Mouse (Mus musculus): ENCODE measurements around the gene Chst14.

The Chst14 gene

DNA sequence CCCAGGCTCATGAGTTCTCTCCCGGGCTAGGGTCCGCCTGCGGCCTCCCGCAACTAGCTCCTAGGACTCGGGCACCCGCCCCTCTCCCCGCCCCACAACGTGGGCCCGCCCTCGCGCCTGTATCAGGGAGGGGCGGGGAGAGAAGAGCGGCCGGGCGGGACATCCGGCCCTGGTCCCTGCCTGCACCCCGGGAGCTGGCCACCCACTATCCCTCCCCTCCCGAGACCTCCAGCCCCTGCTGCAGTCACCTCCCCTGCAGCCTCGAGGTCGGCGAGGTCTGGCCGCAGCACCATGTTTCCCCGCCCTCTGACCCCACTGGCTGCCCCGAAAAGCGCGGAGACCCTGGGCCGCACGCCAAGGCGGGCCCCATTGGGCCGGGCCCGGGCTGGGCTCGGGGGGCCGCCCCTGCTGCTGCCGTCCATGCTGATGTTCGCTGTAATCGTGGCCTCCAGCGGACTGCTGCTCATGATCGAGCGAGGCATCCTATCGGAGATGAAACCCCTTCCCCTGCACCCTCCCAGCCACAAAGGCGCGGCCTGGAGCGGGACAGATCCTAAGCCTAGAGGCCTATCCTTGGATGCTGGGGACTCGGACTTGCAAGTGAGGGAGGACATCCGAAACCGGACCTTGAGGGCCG is at the start of gene Chst14:
Chst14 (plus strand) TSS at position 136 of the 637 bp plus-strand sequence.
- DNase-seq, result peak; percentile 68

DNA sequence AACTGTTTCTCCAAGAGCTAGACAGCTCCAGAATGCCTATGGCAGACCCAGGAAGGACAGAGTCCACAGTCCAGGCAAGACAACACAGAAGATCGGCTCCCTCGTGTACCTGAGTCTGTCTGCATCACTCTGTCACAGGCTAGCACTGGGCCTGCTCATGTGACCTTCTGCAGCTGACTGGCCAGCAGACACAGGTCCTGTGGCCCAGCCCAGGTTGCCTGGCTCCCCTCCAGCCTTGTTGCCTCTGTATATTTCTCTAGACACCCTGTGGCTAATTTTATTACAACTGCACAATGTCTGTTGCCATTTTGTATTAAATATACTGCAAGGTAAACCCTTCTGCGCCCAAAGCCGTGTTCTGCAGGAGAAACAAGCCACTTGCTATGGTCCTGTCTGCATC is 45.3 kb upstream of the Chst14 start:
- DNase-seq, result no peak

DNA sequence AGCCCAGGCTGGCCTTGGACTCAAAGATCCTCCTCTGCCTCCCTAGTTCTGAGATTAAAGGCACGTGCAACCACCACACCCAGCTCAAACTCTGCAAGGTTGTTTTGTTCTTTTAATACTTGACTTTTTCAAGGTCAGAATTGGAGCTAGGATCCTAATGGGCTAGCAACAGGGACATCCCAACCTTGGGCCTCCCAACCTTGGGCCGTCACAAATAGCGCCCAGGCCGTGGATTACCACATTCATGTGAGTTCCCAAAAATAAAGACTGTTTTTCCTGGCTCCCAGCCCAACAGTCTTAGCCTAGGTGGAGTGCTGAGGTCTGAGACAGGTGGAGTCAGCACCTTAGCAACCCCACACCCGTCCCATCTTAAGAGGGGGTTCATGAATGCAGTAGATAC is 44.3 kb upstream of the Chst14 start:
- DNase-seq, result no peak

DNA sequence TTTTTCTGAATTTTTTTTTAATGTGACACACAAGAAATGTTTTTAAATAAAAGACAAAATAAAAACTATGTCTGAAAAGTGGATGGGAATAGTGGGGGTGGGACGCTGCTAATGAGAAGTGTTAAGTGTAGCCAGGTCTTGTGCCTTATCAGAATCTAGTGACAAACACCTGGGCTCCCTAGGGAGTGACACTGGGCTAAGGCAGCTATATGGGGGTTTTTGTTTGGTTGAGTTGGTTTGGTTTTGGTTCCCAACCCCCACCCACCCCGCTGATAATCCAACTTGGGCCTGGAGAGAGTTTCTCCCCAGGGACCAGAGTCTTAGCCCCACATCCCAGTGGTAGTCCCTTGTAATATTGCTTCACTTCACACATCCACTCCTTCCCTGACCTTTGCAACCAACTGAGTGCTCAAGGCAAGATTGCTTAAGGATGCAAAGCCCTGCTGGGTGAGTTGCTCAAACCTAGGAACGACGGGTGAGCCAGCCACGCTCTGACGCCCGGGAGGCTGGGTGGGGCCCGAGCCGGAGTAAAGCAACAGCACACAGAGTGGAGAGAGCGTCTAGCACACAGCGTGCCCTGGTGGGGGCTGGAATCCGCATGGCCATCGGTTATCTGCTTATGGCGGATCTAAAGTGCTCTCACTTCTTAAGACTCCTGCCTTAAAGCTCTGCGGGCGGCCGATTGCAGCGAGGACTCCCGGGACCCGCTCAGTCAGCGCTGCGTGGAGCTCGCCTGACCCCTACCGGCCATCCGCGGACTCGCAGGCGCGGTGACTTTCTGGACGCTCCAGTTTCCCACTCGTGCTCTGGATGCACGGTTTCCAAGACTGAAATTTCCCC is 43.2 kb upstream of the Chst14 start:
- peak; percentile 69 for DNase-seq

DNA sequence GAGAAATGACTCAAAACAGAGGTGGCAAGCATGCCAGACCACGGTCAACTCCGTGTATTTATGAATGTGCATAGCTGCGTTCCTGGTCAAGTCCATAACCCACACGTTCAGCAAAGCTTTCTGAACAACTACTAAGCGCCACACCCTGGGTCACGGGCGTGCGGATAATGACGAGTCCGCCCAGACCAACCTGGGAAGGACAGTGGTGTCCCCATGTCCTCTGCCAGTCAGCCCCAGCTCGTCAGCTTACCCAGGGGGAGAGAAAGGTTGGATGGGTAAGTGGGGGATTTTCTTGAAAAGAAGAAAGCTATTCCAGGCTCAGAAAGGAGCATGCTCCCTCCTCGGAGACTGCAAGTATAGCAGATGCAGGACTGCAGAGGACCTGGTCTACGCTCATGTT is 38.9 kb upstream of the Chst14 start:
- no peak for DNase-seq

DNA sequence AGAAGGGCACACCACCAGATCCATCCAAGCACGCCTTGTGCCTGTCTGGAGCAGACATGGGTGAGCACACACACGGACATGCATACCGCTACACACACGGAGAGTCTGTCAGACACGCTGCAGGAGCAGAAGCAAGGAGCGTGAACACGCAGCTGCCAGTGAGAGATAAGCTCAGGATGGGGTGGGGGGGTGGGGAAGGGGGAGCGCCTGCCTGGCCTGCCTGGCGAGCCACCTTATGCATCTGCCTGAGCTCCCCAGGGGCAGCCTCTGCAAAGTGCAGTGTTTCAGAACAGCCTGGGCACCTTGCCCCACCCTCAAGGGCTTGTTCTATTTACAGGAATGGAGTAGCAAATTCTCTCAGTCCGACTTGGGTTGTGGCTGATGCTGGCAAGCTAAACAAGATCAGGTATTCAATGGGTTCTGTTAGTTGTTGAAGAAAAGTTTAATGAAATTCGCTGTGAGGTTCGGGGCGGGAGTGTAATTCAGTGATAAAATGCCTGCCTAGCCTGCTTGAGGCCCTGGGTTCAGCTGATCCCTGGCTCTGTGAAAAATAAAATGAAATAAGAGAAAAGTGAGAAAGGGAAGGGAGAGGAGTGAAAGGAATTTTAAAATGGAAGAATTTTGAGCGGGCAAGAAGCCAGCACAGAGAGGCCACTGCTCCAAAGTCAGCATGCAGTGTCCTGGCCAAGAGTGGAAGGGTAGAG is 38.3 kb upstream of the Chst14 start:
- no peak for DNase-seq

DNA sequence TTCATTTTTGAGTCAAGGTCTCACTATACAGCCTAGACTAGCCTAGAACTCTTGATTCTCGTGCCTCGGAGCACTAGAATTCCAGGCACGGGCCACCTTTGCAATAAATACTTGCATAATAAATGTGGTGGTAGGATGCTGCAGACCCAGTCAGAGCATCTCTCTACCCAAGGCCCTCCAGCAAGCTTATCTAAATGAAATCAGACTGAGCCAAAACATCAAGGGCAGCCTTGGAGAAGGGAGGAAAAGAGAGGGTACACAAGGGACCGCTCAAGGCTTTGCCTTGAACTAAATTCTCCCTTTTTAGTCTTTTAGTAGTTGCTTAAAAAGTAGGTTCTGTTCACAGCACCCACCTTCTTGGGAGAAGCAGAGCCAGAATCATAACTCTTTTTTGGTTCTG is 35.1 kb upstream of the Chst14 start:
- DNase-seq, result no peak

DNA sequence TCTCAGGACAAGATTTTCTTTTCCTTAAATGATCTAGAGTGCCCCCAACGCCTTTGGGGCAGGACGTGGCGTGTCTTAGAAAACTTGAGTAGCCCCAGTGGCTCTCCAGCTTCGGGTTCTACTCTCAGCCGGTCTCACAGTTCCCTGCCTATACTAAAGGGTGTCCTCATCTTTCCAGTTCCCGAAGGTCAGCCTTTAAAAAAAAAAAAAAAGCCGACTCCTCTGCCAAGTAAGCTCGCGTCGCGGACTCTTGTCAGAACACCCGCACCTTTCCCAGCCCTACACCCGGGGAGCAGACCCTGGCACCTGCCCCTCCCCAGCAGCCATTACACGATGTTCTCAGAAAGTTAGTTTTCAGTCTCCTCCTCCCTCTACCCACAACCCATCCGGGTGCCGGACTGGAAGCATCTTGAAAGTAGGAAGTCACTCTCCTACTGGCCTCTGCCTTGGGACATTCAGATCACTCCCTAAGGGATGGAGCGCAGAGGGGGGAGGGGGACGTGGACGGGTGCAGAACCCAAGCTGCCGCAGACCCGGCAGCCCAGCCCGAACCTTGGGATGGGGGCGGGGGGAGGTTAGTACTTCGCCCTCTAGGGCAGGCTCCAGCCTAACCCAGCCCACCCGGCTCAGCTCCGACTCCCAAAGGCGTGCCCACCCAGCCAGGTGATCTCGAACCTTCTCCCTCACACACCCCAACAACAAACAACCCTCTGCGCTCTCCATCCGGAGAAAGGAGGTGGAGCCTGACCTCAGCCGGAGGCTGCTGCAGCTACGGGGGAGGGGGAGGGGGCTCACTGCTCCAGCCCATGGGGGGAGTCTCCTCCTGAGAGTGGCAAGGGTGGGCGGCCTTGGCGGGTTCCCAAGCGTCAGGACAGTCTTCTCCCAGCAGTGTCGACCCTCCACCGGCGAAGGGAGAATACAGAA is 30.0 kb upstream of the Chst14 start:
- peak; percentile 74 for DNase-seq

DNA sequence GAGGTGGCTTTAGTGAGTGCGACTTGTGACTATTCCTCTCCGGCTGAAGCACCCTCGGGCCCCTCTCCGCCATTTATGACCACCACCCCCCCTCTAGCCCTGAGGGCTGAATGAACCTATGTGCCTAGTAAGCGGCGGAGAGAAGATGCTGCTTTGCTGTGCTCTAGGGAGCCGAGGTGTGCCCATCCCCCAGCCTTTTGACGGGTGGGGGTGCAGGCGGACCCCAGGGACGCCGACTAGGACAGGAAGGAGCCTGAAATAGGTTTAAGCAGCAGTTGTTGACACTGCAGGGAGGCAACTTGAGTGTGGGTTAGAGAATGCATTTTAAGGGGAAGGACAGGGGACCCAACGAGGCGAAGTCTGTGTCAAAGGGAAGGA is 29.4 kb upstream of the Chst14 start:
- DNase-seq, result no peak

DNA sequence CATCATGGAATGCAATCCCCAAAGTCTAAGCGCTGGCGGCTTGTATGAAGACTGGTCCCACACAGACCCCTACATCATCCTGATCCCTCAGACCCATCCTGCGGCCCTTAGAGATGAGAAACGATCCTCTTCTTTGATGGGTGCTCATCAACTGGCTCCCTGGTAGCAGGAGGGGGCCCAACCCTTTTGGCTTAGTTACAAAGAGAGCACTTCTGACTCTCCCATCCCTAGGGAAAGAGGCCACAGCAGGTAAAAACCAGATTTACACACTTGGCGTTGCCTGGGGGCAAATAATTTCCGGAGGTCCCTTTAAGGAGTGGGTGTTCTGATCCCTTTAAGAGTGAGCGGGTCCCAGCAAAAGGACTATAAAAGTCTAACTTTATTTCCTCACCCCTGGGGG is 28.9 kb upstream of the Chst14 start:
- no peak for DNase-seq

DNA sequence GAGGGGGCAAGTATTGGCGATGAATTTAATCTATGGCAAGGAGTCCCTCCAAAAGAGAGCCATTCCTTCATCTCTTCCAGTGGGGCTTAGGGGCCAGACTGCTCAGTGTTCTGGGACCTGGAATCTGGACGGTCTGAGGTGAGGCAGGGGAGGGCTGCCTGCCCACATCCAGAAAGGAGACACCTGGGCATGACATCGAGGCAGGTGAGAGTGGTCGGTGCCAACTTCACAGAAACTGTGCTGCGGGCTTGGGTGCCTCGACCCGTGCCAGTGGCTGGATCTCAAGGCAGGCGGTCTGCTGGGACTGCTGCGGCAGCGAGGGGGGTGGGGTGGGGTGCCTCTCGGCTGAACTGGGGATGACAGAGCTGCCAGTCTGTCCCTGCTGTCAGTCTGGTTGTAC is 28.5 kb upstream of the Chst14 start:
- no peak for DNase-seq

DNA sequence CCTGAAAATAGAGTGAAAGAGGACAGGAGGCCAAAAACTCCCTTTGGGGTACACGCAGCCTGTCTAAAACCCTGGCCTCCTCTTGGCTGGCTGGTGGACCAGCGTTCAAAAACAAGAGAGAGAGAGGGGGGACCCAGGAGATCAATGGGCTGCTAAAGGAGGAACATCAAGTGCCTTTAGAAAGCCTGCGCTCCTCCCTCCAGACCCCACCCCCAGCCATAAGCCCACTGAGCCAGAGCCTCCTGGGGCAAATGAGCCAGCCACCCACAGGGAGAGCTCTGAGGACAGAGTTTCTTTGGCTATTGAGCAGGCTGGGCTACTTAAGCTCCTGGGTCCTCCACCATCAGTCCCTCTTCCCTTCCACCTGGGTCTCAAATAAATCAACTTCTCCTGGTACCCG is 27.5 kb upstream of the Chst14 start:
- DNase-seq, result no peak

DNA sequence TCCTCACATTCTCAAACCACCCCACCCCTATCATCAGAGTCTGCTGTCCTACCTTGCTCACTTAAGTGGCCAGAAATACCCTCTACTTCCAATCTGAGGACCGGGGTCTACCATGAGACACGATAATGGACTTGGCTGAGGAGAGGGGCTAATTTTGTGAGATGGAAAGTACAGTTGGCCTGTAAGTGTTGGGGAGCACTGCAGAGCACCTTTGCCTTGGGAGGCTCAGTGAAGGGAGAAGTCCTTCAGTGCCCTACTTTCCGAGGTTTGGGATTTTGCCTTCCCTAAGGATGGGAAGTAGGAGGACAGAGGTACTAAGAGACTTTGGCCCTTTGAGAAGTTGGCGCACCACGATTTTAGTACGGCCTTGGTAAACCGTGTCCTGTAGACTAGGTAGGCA is 27.0 kb upstream of the Chst14 start:
- DNase-seq, result no peak

DNA sequence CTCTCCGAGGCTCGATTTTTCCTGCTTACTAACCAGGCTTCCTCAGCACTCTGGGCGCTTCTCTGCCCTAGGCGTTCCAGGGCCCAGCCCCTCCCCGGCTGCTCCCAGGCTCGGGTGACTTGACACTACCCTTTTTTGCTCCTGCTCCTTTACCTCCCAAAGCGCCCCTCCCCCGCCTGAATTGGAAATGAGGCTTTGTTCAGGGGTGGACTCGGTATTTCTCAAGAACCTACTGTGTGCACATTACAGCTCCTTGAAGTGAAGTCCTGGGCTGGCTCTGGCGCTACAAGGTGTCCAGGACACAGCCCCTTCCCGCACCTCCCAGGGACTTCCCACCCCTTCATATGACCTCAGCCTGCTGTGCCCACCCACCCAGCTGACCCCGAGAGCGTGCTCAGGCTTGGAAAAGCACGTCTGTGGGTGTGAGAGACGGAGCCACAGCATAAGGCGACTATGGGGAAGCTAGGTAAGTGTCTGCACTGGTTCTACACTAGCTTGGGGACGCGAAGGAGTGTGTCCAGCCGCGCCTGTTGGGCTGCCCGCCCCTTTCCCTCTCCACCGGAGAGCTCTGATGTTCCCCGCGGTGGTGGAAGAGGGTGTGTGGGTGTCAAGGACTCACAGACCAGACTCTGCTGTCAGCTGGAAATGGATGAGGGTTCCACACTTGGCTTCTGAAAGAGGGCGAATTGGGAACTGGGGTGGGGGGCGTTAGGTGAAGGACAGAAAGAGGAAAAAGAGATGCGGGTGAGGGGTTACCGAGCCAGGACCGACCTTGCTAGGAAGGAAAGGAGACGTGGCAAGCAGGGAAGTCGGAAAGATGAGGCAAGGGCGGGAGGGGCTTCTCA is 26.1 kb upstream of the Chst14 start, which contains the start of gene Bahd1:
Bahd1 (plus strand) TSS at position 397 of the 845 bp plus-strand sequence.
- DNase-seq, result peak; percentile 70

DNA sequence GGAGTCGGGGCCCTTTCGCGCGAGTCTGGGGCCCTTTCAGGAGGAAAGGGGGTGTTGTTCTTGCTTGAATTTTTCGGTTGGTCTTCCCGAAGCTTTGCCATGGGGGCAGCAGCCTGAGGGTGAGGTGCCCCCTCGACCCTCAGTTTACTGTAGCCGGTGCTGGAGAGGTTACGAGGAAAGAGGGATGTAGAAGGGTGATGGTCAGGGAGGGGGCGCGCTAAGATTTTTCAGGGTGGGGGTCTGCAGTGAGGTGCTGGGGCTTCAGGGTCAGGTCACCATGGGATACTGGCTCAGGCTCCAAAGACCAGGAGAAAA is 25.5 kb upstream of the Chst14 start:
- no peak for DNase-seq

DNA sequence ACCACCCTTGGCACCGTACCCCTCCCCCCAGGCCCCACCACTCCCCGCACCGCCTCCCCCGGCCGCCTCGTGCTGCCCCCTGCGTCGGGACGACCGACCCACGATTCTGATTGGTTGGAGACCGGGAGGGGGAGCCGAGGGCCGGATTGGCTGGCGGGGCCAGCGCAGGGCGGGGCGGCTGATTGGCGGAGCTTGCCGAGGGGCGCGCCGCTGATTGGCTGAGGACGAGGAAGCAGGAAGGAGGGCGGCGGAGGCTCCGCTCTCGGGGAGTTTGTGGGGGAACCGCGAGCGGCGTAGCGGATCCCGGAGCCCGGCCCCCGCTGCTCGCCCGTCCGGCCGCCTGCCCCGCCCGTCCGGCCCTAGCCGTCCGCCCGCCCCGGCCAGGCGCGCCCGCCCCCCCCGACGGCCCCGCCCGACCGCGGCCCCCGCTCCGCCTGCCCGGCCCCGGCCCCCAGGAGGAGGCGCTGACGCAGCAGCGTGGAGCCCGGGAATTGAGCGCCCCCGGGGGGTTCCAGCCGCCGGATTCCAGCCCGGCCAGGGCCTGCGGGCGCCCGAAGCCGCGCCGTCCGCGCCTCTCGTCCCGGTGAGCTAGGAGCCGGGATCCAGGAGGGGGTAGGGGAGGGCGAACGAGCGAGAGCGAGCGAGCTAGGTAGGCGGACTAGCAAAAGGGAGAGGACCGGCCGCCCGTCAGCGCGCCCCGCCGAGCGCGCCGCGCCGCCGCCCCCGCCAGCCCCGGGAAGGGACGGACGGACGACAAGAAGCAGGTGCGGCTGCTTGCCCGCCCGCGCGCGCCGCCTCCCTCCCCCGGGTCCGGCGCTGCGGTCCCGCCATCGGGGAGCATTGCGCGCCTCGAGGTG is 24.9 kb upstream of the Chst14 start:
- peak; percentile 99 for DNase-seq

DNA sequence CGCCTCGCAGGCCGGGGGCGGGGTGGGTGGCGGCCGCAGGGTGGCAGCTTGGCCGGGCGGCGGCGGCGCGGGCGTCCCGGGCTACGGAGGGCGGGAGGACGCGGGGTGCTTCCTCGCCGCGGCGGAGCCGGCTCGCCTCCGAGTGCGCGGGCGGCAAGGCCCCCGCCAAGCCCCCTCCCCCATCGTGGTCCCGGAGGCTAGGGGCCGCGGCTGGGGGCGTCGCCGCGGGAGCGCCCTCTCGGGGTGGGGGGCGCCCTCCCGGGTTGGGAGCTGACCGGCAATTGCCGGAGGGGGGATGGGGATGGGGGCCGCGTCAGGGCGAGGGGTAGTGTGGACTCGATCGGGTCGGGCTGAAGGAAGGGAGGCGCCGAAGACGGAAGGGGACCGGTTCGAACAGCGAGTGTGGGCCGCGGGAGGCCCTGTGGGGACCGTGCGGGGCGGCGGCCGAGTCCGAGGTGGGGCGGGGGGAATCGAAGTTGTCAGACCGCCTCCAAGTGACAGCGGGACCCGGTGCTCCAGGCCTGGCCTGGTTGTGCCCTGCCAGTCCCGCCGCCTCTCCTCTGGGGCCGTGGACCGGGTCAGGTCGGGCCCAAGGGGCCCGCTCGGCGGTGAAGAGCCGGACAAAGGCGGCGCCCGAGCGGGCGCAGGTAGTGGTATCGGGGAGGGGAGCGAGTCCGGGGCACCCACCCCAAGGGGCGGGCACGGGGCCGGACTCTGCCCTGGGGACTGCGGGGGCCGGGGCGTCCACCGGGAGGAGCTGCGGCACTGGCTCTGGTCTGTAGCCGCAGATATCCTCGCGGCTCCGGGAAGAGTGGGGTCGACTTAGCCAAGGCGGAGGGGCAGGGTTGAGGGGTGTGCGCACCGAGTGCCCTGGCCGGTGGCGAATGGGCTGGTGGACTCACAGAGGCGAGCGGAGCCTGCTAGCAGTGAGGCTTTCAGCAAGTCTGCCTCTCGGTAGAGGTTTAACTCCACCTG is 24.0 kb upstream of the Chst14 start:
- DNase-seq, result peak; percentile 62

DNA sequence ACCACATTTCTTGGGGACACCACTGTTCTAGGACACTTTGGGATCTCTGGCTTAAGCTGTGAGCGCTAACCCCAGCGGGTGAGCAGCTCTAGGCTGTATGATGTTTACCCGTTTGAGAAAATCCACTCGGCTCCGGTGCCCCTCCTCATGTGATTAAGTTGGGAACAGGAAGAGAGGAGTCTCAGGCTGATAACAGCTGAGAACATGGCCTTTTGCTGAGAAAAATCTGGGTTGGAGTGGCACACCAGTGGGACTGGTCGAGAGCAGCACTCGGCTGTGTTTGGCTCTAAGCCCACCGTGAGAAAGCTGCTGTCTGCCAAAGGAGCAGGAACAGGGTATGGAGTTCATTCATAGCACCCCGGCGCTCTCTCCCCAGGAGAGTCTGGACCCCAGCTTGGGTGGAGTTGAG is 23.0 kb upstream of the Chst14 start:
- peak; percentile 66 for DNase-seq

DNA sequence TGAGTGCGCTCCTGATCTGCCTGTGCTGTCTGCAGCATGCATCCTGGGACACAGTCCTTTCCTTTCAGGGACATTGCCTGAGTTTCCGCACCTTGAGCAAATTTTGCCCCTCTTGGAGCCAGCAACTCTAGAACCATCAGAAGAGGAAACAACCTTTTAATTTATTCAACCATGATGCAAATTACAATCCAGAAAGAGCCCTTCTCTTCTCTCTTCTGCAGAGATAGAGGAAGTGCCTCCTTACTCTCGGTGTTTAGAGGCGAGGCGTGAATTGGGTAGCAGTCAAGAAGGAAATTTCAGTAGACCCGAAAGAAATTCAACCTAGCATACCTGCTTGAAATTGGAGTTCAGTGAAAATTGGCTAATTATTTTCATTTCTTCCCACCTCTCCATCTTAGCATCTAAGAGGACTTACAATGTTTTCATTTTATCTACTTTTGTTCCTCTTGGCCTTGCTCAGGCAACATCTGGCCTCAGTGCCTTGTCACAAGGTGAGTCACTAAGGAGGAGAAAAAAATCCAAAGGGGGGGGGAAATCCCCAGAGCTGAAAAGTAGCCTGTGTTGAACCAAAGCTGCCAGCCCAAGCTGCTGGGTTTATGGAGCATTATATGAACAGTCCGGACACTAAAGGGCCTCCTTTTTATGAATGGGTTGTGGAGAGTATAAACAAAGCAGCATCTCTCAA is 20.7 kb upstream of the Chst14 start:
- no peak for DNase-seq
